Mouse (Mus musculus) ES-Bruce4 (cell line): ENCODE measurements at regions not wholly inside any gene's neighbourhood (a gene's known extent, or its start where the extent isn't known, plus 50 kb on each side); places are given as distances from the start of the nearest gene placed in this dataset.

Source experiments
- CTCF ChIP-seq: IDR thresholded peaks from one replicate; pipeline ENCODE4 v1.8.1; 2011; ENCODE audit warnings: low read depth, low read length
- EP300 ChIP-seq: IDR thresholded peaks from 2 replicates; pipeline ENCODE4 v1.6.1; 2011; ENCODE audit warnings: low read depth, low read length; ENCODE audit not compliant: insufficient read depth
- POLR2A ChIP-seq: IDR thresholded peaks from one replicate; pipeline ENCODE4 v1.8.1; 2011; ENCODE audit warnings: low read length; ENCODE audit not compliant: insufficient read depth

DNA sequence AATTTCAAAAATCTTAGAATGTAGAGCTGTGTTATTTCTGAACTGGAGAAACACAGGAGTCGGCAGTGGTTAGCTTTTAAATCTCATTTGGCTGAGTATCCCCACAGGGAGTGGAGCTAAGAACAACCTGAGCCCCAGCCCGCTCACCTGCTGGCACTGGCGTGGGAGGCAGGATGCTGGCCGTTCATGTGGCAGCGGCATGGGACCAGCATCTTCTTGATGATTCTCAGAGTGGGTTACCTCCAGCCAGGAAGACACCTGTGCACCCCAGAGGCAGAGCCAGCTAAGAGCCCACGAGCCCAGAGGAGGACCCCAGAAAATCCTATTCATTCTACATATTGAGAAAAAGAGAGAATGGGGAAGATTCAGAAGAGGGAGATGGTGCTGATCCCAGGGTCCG, 181.7 kb downstream of the Vrk1 start:
- no peak for TF ChIP-seq CTCF
- TF ChIP-seq POLR2A: no peak
- no peak for TF ChIP-seq EP300
